Mouse (Mus musculus): ENCODE results near the gene Fam107b.

DNA sequence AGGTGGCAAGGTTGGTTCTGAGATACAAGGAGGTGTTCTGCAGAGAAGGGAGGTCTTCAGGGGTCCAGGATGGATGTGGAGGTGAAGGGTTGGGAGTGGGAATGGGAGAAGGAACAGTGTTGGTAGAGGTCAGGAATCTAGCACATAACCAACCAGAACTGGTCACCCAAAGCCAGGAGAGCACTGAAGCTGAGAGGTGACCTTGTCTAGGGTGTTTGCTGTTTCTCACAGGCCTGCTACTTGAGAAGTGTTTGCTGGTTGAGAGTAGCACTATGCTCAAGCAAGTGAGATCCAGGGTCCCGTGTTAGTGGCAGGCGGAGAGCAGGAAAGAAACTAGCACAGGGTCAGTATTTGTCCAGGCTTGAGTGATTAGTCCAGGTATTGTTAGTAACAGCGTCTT, 159.3 kb downstream of the Fam107b start:
- TF ChIP-seq CTCF (IDR thresholded peaks at IDR 0.05; ENCODE audit: extremely low read depth, insufficient read depth, insufficient read length, insufficient replicate concordance) (no peak), POLR2A (IDR thresholded peaks at IDR 0.05; ENCODE audit: low read depth, low read length) (no peak)
